Comparison of ENCODE assay signal across 8 mouse cellular contexts in the genomic region with DNA sequence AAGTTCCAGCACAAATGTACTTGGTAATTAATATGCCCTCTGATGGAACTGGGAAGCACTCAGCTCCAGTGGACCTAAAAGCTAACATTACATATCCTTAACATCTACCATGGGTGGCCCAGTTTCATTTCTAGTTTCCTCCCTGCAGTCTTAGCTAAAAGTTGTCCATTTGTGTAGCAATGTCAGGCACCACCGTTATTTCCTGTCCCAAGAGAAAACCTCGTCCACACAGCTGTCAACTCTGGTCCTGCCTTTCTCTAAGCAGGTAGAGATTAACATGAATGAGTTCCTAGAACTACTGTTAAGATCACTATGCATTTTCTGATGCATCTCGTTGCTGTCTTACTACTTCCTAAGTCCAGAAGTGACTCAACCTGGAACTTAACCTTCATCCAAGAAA. TPM values are rescaled to one million over a fixed set of nuclear protein-coding genes. Genes with fewer than 3 reads are reported as not detected.
DNase-seq lines count a peak whose midpoint lies in the region; TF ChIP-seq lines count a peak whose summit lies in the region.
"Had no signal": no experiment of that assay in that cellular context is flagged by ENCODE, and none has a peak within 500 bp of the region (broad histone marks: within the 10 kb centered on the region; RNA-seq: fewer than 3 reads in every experiment).

No protein-coding gene starts in this region.

- H3K36me3 ChIP-seq in CH12.LX (replicated peaks in 1 of 2; ENCODE audit: control insufficient read depth in 1 of 2, insufficient read depth in 1 of 2, low read length in 1 of 2) (peaks cover 15 to 25% of the 10 kb centered on the region in 2 experiments), macrophage (ENCODE audit: inconsistent target) (peaks cover 16% of the 10 kb centered on the region; the same call in 1 of the 2 replicates)
- peaks cover 24% of the 10 kb centered on the region for H3K36me3 ChIP-seq in hindbrain, embryonic 10.5 days

- H3K27me3 ChIP-seq in CH12.LX (replicated peaks) = no peaks in the 10 kb centered on the region
- no peaks in the 10 kb centered on the region for H3K27me3 ChIP-seq in hindbrain, embryonic 10.5 days (ENCODE audit: insufficient read depth, poor library complexity, severe bottlenecking)

- peak overlapping the region; percentile 97 for H3K9ac ChIP-seq in CH12.LX (ENCODE audit: insufficient read depth, low read depth)

- no peak for TF ChIP-seq CTCF in CH12.LX (conservative IDR thresholded peaks at IDR 0.05 in 1 of 2, IDR thresholded peaks at IDR 0.05 in 1 of 2; ENCODE audit: low read depth in 2 of 2, low read length in 2 of 2)

- DNase-seq in 416B (ENCODE audit: low read depth) = peak; percentile 14
- peak; percentile 18 for DNase-seq in CH12.LX (ENCODE audit: extremely low read depth)
- DNase-seq in hindbrain, embryonic 10.5 days (ENCODE audit: low spot score) = no peak
- DNase-seq in spleen, postnatal 10 days (ENCODE audit: low spot score in 2 of 2) = no peak
- no peak for DNase-seq in ovary, adult 18-20 months (ENCODE audit: low spot score)
- no peak for DNase-seq in gastrocnemius, adult 18-20 months (ENCODE audit: low spot score)
- DNase-seq: kidney, adult 18-20 months had no signal

- H3K4me2 ChIP-seq in CH12.LX (ENCODE audit: insufficient read depth, low read depth, poor library complexity, severe bottlenecking) = peak overlapping the region; percentile 92

- in situ Hi-C loops in CH12.LX (cut with MboI; ENCODE audit: low pct_ligation_motif_present, low pct_unique_long_range_greater_than_20kb, low sequenced_read_pairs) = loop anchor here (25.0 kb wide), 1 partner anchor 778 kb away; a partner anchor contains a TSS

- no peaks in the 10 kb centered on the region for H3K9me3 ChIP-seq in CH12.LX (replicated peaks; ENCODE audit: low read length)
- no peaks in the 10 kb centered on the region for H3K9me3 ChIP-seq in hindbrain, embryonic 10.5 days

- no peak for TF ChIP-seq RAD21 in CH12.LX (IDR thresholded peaks at IDR 0.05; ENCODE audit: low read depth, low read length)

- dilution Hi-C loops in CH12.LX (cut with MboI; ENCODE audit: extremely low pct_ligation_motif_present, extremely low pct_unique_long_range_greater_than_20kb, low sequenced_read_pairs) = no loop called here

- peak overlapping the region; percentile 75 to 93 (median 82) for H3K4me3 ChIP-seq in CH12.LX (replicated peaks in 1 of 3; ENCODE audit: low read depth in 2 of 3, low read length in 2 of 3, poor library complexity in 1 of 3)
- peak overlapping the region; percentile 87 for H3K4me3 ChIP-seq in hindbrain, embryonic 10.5 days
- H3K4me3 ChIP-seq in macrophage (ENCODE audit: inconsistent target) = peak overlapping the region; percentile 93

- WGBS in hindbrain, embryonic 10.5 days = 76% methylated on average over 3 of the region's 3 CpGs
- 15% methylated on average over 3 of the region's 3 CpGs for WGBS in macrophage (ENCODE audit: missing documents)

- no peak for TF ChIP-seq POLR2A in CH12.LX (IDR thresholded peaks at IDR 0.05; ENCODE audit: low read depth, low read length)

- H3K27ac ChIP-seq in CH12.LX (ENCODE audit: insufficient read depth, low read depth) = no peak overlapping the region
- 0 out of 2 replicates have a peak overlapping the region, but pooled peaks have one; percentile 98 for H3K27ac ChIP-seq in hindbrain, embryonic 10.5 days
- H3K27ac ChIP-seq in macrophage = no peak overlapping the region

- H3K79me2 ChIP-seq in CH12.LX (replicated peaks; ENCODE audit: control insufficient read depth, extremely low read depth, insufficient read depth, poor library complexity, severe bottlenecking) = peaks cover 40% of the 10 kb centered on the region
- peaks cover 62% of the 10 kb centered on the region for H3K79me2 ChIP-seq in macrophage (ENCODE audit: inconsistent target)

- H3K4me1 ChIP-seq in CH12.LX (ENCODE audit: control insufficient read depth in 1 of 2, insufficient read depth in 2 of 2) = peaks cover 2 to 31% of the 10 kb centered on the region in 2 experiments; a peak in 3 of 4 replicates
- peaks cover 19% of the 10 kb centered on the region for H3K4me1 ChIP-seq in hindbrain, embryonic 10.5 days (replicated peaks)

- TF ChIP-seq EP300 in CH12.LX (IDR thresholded peaks at IDR 0.05; ENCODE audit: low read length) = 0 out of 2 replicates have a peak, but pooled peaks have one; percentile 5

TF ChIP-seq in CH12.LX, 34 proteins besides CTCF, POLR2A, EP300 and RAD21:
- TF ChIP-seq ZMIZ1 (IDR thresholded peaks at IDR 0.05; ENCODE audit: low read depth, low read length) = no peak
- 0 out of 2 replicates have a peak, but pooled peaks have one; percentile 50 for TF ChIP-seq MXI1 (IDR thresholded peaks at IDR 0.05; ENCODE audit: low read depth, low read length)
- TF ChIP-seq TCF12 (IDR thresholded peaks at IDR 0.05; ENCODE audit: low read depth, low read length) = no peak
- no peak; the same call in 1 of the 2 replicates for TF ChIP-seq CHD1 (IDR thresholded peaks at IDR 0.05; ENCODE audit: low read depth, low read length)
- TF ChIP-seq MYC (IDR thresholded peaks at IDR 0.05; ENCODE audit: low read depth, low read length) = no peak
- no peak for TF ChIP-seq RCOR1 (conservative IDR thresholded peaks at IDR 0.05; ENCODE audit: low read depth, low read length)
- TF ChIP-seq SIN3A (IDR thresholded peaks at IDR 0.05; ENCODE audit: low read length) = peak; percentile 47; the same call in 1 of the 2 replicates
- no peak for TF ChIP-seq CHD2 (IDR thresholded peaks at IDR 0.05; ENCODE audit: low read length)
- TF ChIP-seq KAT2A (IDR thresholded peaks at IDR 0.05; ENCODE audit: insufficient replicate concordance, low read length) = no peak
- TF ChIP-seq GABPA (IDR thresholded peaks at IDR 0.05; ENCODE audit: insufficient replicate concordance, low read depth, low read length) = no peak
- no peak for TF ChIP-seq IRF4 (IDR thresholded peaks at IDR 0.05; ENCODE audit: low read depth, low read length)
- no peak for TF ChIP-seq USF1 (IDR thresholded peaks at IDR 0.05; ENCODE audit: low read depth, low read length)
TF ChIP-seq in CH12.LX: peak in this region for 2.

RNA-seq across cellular contexts. Expression of a gene that starts 1.6 kb away (rescaled TPM):
- total RNA-seq in CH12.LX (2012; rRNA removed) (54.2 and 56.7 TPM in 2 replicates), CH12.LX (2014; rRNA removed) (103 and 104 TPM in 2 replicates)
- polyA plus RNA-seq in CH12.LX (2012; ENCODE audit: insufficient read length, low read depth) (84.1 and 132 TPM in 2 replicates), macrophage (2018) (68.5 to 106 TPM (median 77.5 TPM) in 3 replicates)
- polyA plus RNA-seq in hindbrain, embryonic 10.5 days (2016; fragmentation: Nextera tagmentation; extraction: Ambion mirVana) = 180 and 183 TPM in 2 replicates
- 10 to 100 TPM; 10.3 to 63.2 (median 33.0) TPM for total RNA-seq in macrophage (2018; cell fraction: chromatin; rRNA removed)
- 10 to 100 TPM; 48.2 to 68.9 (median 58.9) TPM for total RNA-seq in macrophage (2018; cell fraction: cytosol; rRNA removed)
- total RNA-seq in macrophage (2018; cell fraction: nucleus; rRNA removed) = 10 to 100 TPM; 15.1 to 65.8 (median 36.1) TPM
- 10 to 100 TPM; 41.1 to 41.5 TPM for total RNA-seq in gastrocnemius, adult 18-20 months (2021)

Comparison
In these comparisons a context has a peak if more than half of its experiments do, and no peak if none do; other contexts are left out.
1. DNase-seq: peak in 416B (single experiment) and CH12.LX (single experiment); none in hindbrain, embryonic 10.5 days (single experiment), spleen, postnatal 10 days (0 of 2), ovary, adult 18-20 months (single experiment) and gastrocnemius, adult 18-20 months (single experiment).
2. Peak in every context shown above with its lines, with median percentiles within 50 percentile points of each other: H3K4me3 ChIP-seq.